Mouse (Mus musculus) stomach, postnatal 0 days (tissue): ENCODE measurements around the gene Cd274. TPM values are rescaled to one million over a fixed set of nuclear protein-coding genes. Genes with fewer than 3 reads are reported as not detected.

Experiments used
- ATAC-seq: fragments of 200-750 bp; cut with Nextera tagmentation; 2 replicates; pipeline ENCODE4 v1.8.0; 2017; ENCODE audit not compliant: low FRiP score, low TSS enrichment
- DNase-seq: peaks from one replicate; pipeline ENCODE4 v3.0.0-alpha.2; 2016; ENCODE audit warnings: low spot score
- H3K27ac ChIP-seq: fragments of 300-500 bp; sonication (generic); replicated peaks from 2 replicates; pipeline ENCODE4 v1.5.1; 2014; ENCODE audit warnings: mild to moderate bottlenecking, control low read depth
- H3K27me3 ChIP-seq: fragments of 300-500 bp; sonication (generic); 2 replicates; pipeline ENCODE4 v1.6.1; 2014; ENCODE audit warnings: low read length; ENCODE audit not compliant: control insufficient read depth, insufficient read depth
- H3K36me3 ChIP-seq: fragments of 300-500 bp; sonication (generic); 2 replicates; pipeline ENCODE4 v1.6.1; 2014; ENCODE audit warnings: low read length, mixed read lengths; ENCODE audit not compliant: control insufficient read depth, insufficient read depth
- H3K4me1 ChIP-seq: fragments of 300-500 bp; sonication (generic); replicated peaks from 2 replicates; pipeline ENCODE4 v1.6.1; 2014; ENCODE audit warnings: antibody characterized with exemption; ENCODE audit not compliant: control insufficient read depth, insufficient read depth
- H3K4me2 ChIP-seq: fragments of 300-500 bp; sonication (generic); replicated peaks from 2 replicates; pipeline ENCODE4 v1.6.1; 2014; ENCODE audit warnings: low read depth, mild to moderate bottlenecking, control low read depth, moderate library complexity
- H3K4me3 ChIP-seq: fragments of 300-500 bp; sonication (generic); 2 replicates; pipeline ENCODE4 v1.5.1; 2014; ENCODE audit warnings: low read depth, low read length, control low read depth
- H3K9ac ChIP-seq: fragments of 300-500 bp; sonication (generic); 2 replicates; pipeline ENCODE4 v1.6.1; 2014; ENCODE audit warnings: mild to moderate bottlenecking, low read length, control low read depth, mixed read lengths
- H3K9me3 ChIP-seq: fragments of 300-500 bp; sonication (generic); 2 replicates; pipeline ENCODE4 v1.6.1; 2016; ENCODE audit warnings: low read length; ENCODE audit not compliant: control insufficient read depth
- CTCF ChIP-seq: IDR thresholded peaks from 2 replicates; pipeline ENCODE4 v1.5.1; 2016; ENCODE audit warnings: antibody characterized with exemption, low read depth, mild to moderate bottlenecking, moderate library complexity
- EP300 ChIP-seq: optimal IDR thresholded peaks from 2 replicates; pipeline ENCODE3; 2016; ENCODE audit warnings: antibody characterized with exemption
- WGBS: fragments of 180-500 bp; shearing (Covaris S2); extraction: QIAGEN DNeasy Blood & Tissue Kit; methylation state at CpG from one replicate; pipeline ENCODE4 v1.1.7; 2014; 5-methylcytosine and 5-hydroxymethylcytosine counted together
- polyA plus RNA-seq: library from polyadenylated mRNA; unstranded; fragments of >200 nt; fragmentation: Nextera tagmentation; extraction: Ambion mirVana; gene quantifications from 2 replicates; pipeline ENCODE4 v1.2.1, GENCODE M21; 2015

Gene Cd274
- polyA plus RNA-seq, 1 experiment from 2014 or later, result 0.08 TPM

- TF ChIP-seq CTCF (no peak), EP300 (no peak)
- Histone ChIP-seq H3K4me1 (no peaks in the 10 kb centered on the region), H3K27me3 (no peaks in the 10 kb centered on the region), H3K9me3 (no peaks in the 10 kb centered on the region), H3K27ac (no peak overlapping the region), H3K4me2 (no peak overlapping the region), H3K9ac (no peak overlapping the region), H3K4me3 (no peak overlapping the region), H3K36me3 (no peaks in the 10 kb centered on the region)
- WGBS, result 92% methylated on average over 4 of the region's 4 CpGs
- DNase-seq (no peak), ATAC-seq (no peak)
These were observed 35.4 kb downstream of the Cd274 start for GRCm38 (mm10) chr19:29402621-29403020.

- H3K36me3 ChIP-seq, result no peaks in the 10 kb centered on the region
- no peak overlapping the region for H3K9ac ChIP-seq
- H3K27me3 ChIP-seq, result no peaks in the 10 kb centered on the region
- no peaks in the 10 kb centered on the region for H3K4me1 ChIP-seq
- no peak overlapping the region for H3K4me2 ChIP-seq
- H3K9me3 ChIP-seq, result no peaks in the 10 kb centered on the region
- ATAC-seq (no peak), DNase-seq (no peak)
- H3K27ac ChIP-seq, result no peak overlapping the region
- WGBS, result 64% methylated on average over 4 of the region's 4 CpGs
- TF ChIP-seq EP300 (no peak), CTCF (no peak)
- no peak overlapping the region for H3K4me3 ChIP-seq
These were observed 36.0 kb downstream of the Cd274 start for GRCm38 (mm10) chr19:29403251-29403650.

- H3K4me3 ChIP-seq, result no peak overlapping the region
- no peak overlapping the region for H3K4me2 ChIP-seq
- no peaks in the 10 kb centered on the region for H3K27me3 ChIP-seq
- H3K9ac ChIP-seq, result no peak overlapping the region
- H3K9me3 ChIP-seq, result no peaks in the 10 kb centered on the region
- WGBS, result 63% methylated on average over 2 of the region's 2 CpGs
- no peaks in the 10 kb centered on the region for H3K4me1 ChIP-seq
- no peaks in the 10 kb centered on the region for H3K36me3 ChIP-seq
- no peak overlapping the region for H3K27ac ChIP-seq
- TF ChIP-seq EP300 (no peak), CTCF (no peak)
- ATAC-seq, result no peak
- no peak for DNase-seq
These were observed 38.1 kb downstream of the Cd274 start for GRCm38 (mm10) chr19:29405388-29405787.

GRCm38 (mm10) chr19:29406042-29407017 lies 39.1 kb downstream of the Cd274 start:
- TF ChIP-seq CTCF (no peak), EP300 (no peak)
- Histone ChIP-seq H3K4me1 (no peaks in the 10 kb centered on the region), H3K9me3 (no peaks in the 10 kb centered on the region), H3K36me3 (no peaks in the 10 kb centered on the region), H3K9ac (no peak overlapping the region), H3K4me3 (no peak overlapping the region), H3K27ac (no peak overlapping the region), H3K27me3 (no peaks in the 10 kb centered on the region), H3K4me2 (no peak overlapping the region)
- WGBS, result 88% methylated on average over 18 of the region's 18 CpGs
- ATAC-seq (no peak), DNase-seq (no peak)

GRCm38 (mm10) chr19:29410619-29411018 lies 43.4 kb downstream of the Cd274 start, which contains the start of gene Pdcd1lg2:
Pdcd1lg2 (plus strand) TSS chr19:29410919.
- Histone ChIP-seq H3K4me2 (no peak within 1 kb of the TSS), H3K9me3 (no peaks in the 10 kb centered on the region), H3K27me3 (no peaks in the 10 kb centered on the region), H3K4me3 (no peak within 1 kb of the TSS), H3K9ac (no peak within 1 kb of the TSS), H3K36me3 (no peaks in the 10 kb centered on the region), H3K4me1 (no peaks in the 10 kb centered on the region), H3K27ac (no peak within 1 kb of the TSS)
- DNase-seq (no peak), ATAC-seq (no peak)
- WGBS, result 84% methylated on average over 4 of the region's 4 CpGs
- TF ChIP-seq CTCF (no peak), EP300 (no peak)
